In the genomic region with DNA sequence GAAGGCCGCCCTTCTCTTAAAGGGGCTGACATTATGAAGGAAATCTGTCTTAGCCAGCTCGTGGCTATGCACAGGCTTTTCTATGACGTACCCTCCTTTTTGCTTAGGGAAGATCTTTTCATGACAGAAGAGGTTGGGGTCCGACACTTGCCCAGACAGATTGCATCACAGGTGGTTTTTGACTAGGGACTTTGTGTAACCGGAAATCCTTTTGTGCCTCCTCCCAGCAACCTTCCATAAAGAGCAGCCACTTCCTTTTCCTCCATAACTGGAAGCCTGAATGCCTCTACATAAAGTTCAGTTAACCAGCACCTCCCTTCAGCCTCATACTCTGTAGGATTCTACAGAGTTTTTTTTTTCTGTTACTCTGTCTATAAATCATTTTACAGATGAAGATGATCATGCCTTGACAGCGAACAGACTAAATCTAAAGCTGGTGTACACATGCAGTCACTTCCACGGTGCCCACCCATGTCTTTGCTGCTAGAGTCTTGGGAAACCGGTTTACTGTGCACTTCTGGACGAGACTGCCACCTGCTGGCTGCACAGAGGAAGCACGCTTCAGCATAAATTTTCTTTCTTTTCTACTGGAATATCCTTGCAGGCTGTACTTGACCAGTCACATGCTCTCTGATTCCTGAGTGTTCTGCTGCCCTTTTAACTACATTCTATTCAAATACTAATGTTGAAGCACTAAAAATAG, we compare ENCODE assay signal across 9 mouse cellular contexts. TPM values are rescaled to one million over a fixed set of nuclear protein-coding genes. Genes with fewer than 3 reads are reported as not detected.
DNase-seq lines count a peak whose midpoint lies in the region; ATAC-seq and TF ChIP-seq lines count a peak whose summit lies in the region.
"Had no signal": no experiment of that assay in that cellular context is flagged by ENCODE, and none has a peak within 500 bp of the region (broad histone marks: within the 10 kb centered on the region; RNA-seq: fewer than 3 reads in every experiment).

No protein-coding gene starts in this region.

- no peak overlapping the region for H3K27ac ChIP-seq in gastrocnemius, adult 2 months
- no peak overlapping the region for H3K27ac ChIP-seq in embryonic facial prominence, embryonic 10.5 days (replicated peaks)
- peak overlapping the region; percentile 18; the same call in 1 of the 2 replicates for H3K27ac ChIP-seq in layer of hippocampus, adult 2 months
- H3K27ac ChIP-seq: neural tube, embryonic 13.5 days had no signal

- H3K4me3 ChIP-seq in gastrocnemius, adult 2 months = no peak overlapping the region
- no peak overlapping the region for H3K4me3 ChIP-seq in embryonic facial prominence, embryonic 10.5 days
- no peak overlapping the region for H3K4me3 ChIP-seq in layer of hippocampus, adult 2 months
- H3K4me3 ChIP-seq: neural tube, embryonic 13.5 days had no signal

- no peaks in the 10 kb centered on the region for H3K36me3 ChIP-seq in embryonic facial prominence, embryonic 10.5 days (replicated peaks)
- H3K36me3 ChIP-seq: neural tube, embryonic 13.5 days had no signal

- H3K4me1 ChIP-seq in embryonic facial prominence, embryonic 10.5 days = peaks cover 2% of the 10 kb centered on the region; the same call in 1 of the 2 replicates
- H3K4me1 ChIP-seq: neural tube, embryonic 13.5 days had no signal

- H3K27me3 ChIP-seq in embryonic facial prominence, embryonic 10.5 days (replicated peaks; ENCODE audit: low read depth, poor library complexity, severe bottlenecking) = no peaks in the 10 kb centered on the region
- H3K27me3 ChIP-seq: neural tube, embryonic 13.5 days had no signal

- ATAC-seq in activated CD4-positive, CD25-positive, alpha-beta regulatory T cell, adult 4 months = peak; percentile 57

- peak; percentile 94; the same call in 1 of the 2 replicates for TF ChIP-seq CTCF in gastrocnemius, adult 2 months (IDR thresholded peaks at IDR 0.05)
- TF ChIP-seq CTCF in layer of hippocampus, adult 2 months (conservative IDR thresholded peaks at IDR 0.05) = peak; percentile 99

- WGBS in embryonic facial prominence, embryonic 10.5 days = 40% methylated on average over 10 of the region's 10 CpGs

- intact Hi-C loops in gastrocnemius, adult 2 months (cut with DNase I) = loop anchor here (5.0 to 10.0 kb wide), 2 partner anchors 71 to 214 kb away; no protein-coding TSS in a partner anchor

- no peaks in the 10 kb centered on the region for H3K9me3 ChIP-seq in embryonic facial prominence, embryonic 10.5 days
- H3K9me3 ChIP-seq: neural tube, embryonic 13.5 days had no signal

- DNase-seq in gastrocnemius, adult 2 months = peak; percentile 66
- no peak for DNase-seq in gastrocnemius, adult 8-10 months (ENCODE audit: low spot score in 2 of 2)
- DNase-seq in embryonic facial prominence, embryonic 10.5 days (ENCODE audit: low spot score) = peak; percentile 70
- DNase-seq in heart, postnatal 4 days = peak; percentile 67
- DNase-seq in layer of hippocampus, adult 2 months (ENCODE audit: low spot score in 2 of 2) = peak; percentile 49 to 61
- peak; percentile 65 for DNase-seq in lung, postnatal 36 days
- peak; percentile 72 for DNase-seq in right cerebral cortex, postnatal 4 days

RNA-seq across cellular contexts. Expression of gene Tmem53, which starts 33.1 kb away (rescaled TPM):
- total RNA-seq in gastrocnemius, adult 2 months (2021) = 1 to 10 TPM; 2.7 to 6.6 TPM
- total RNA-seq in gastrocnemius, adult 8-10 months (2022) = 1 to 10 TPM; 3.1 to 5.9 (median 4.6) TPM
- 1 to 10 TPM in 1 of 2 experiments, not detected in 1; 1.6 TPM for polyA plus RNA-seq in activated CD4-positive, CD25-positive, alpha-beta regulatory T cell, adult 4 months (2017; shearing (Covaris generic))
- 10.8 and 11.6 TPM in 2 replicates for polyA plus RNA-seq in embryonic facial prominence, embryonic 10.5 days (2016; fragmentation: Nextera tagmentation; extraction: Ambion mirVana)
- 10 to 100 TPM; 25.5 to 27.1 TPM for total RNA-seq in heart, postnatal 4 days (2021)
- total RNA-seq in layer of hippocampus, adult 2 months (2021) = 1 to 10 TPM; 4.7 to 4.9 TPM

RNA-seq across cellular contexts. Expression of gene Armh1, which starts 33.3 kb away (rescaled TPM):
- total RNA-seq in gastrocnemius, adult 2 months (2021) = not detected
- total RNA-seq in gastrocnemius, adult 8-10 months (2022) = not detected
- not detected for polyA plus RNA-seq in activated CD4-positive, CD25-positive, alpha-beta regulatory T cell, adult 4 months (2017; shearing (Covaris generic))
- polyA plus RNA-seq in embryonic facial prominence, embryonic 10.5 days (2016; fragmentation: Nextera tagmentation; extraction: Ambion mirVana) = 0.26 TPM in 2 replicates
- under 1 TPM; 0.38 to 0.43 TPM for total RNA-seq in heart, postnatal 4 days (2021)
- total RNA-seq in layer of hippocampus, adult 2 months (2021) = under 1 TPM; 0.47 to 0.59 TPM

RNA-seq across cellular contexts. Expression of gene Kif2c, which starts 36.2 kb away (rescaled TPM):
- total RNA-seq in gastrocnemius, adult 2 months (2021) = not detected
- total RNA-seq in gastrocnemius, adult 8-10 months (2022) = not detected
- polyA plus RNA-seq in activated CD4-positive, CD25-positive, alpha-beta regulatory T cell, adult 4 months (2017; shearing (Covaris generic)) = 10 to 100 TPM; 10.4 to 15.4 TPM
- polyA plus RNA-seq in embryonic facial prominence, embryonic 10.5 days (2016; fragmentation: Nextera tagmentation; extraction: Ambion mirVana) = 115 and 119 TPM in 2 replicates
- 10 to 100 TPM; 17.7 to 19.7 TPM for total RNA-seq in heart, postnatal 4 days (2021)
- total RNA-seq in layer of hippocampus, adult 2 months (2021) = under 1 TPM; 0.26 to 0.47 TPM

Comparison
In these comparisons a context has a peak if more than half of its experiments do, and no peak if none do; other contexts are left out.
1. DNase-seq: peak in gastrocnemius, adult 2 months (single experiment), embryonic facial prominence, embryonic 10.5 days (single experiment), heart, postnatal 4 days (single experiment), layer of hippocampus, adult 2 months (2 of 2), lung, postnatal 36 days (single experiment) and right cerebral cortex, postnatal 4 days (single experiment); none in gastrocnemius, adult 8-10 months (0 of 2).
2. RNA of gene Kif2c, which starts 36.2 kb away (total RNA-seq): 17.7 to 19.7 TPM in heart, postnatal 4 days; 0.26 to 0.47 TPM in layer of hippocampus, adult 2 months, not detected in gastrocnemius, adult 8-10 months and not detected in gastrocnemius, adult 2 months; every median in the first group is over 10 times any median in the second.